Mouse (Mus musculus): ENCODE data around the gene Med22. TPM values are rescaled to one million over a fixed set of nuclear protein-coding genes. Genes with fewer than 3 reads are reported as not detected.
"Not testable (repeated sequence)": the region's sequence is repeated elsewhere in the genome, so short reads cannot be mapped to it uniquely, and the experiment has no call there.

Med22 gene
- total and polyA plus RNA-seq, 3 experiments: 10.8 to 75.9 (median 24.6) TPM

DNA sequence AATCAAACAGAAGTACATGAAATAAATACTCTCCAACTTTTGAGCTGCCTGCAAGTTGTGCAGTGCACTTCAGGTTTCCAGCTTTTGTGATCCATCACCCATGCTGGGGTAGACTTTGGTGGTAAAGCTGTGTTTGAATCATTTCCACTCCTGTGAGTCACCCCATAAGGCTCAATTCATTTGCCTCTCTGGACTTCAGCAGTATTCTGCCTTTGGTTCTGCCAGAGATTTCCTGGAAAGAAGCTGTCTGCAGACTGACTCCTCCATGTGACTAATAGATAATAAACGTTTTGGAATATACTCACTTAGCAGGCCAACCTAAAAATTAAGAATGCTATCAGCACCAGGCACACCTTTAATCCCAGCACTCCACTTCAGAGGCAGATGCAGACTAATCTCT is 9.7 kb downstream of the Med22 start:
- H3K27me3 ChIP-seq (ENCODE audit: insufficient read depth, low read length): no peaks in the 10 kb centered on the region
- H3K4me1 ChIP-seq (ENCODE audit: insufficient read depth, low read depth, low read length): peaks cover 43% of the 10 kb centered on the region
- DNase-seq (ENCODE audit: low spot score): no peak
- no peak for ATAC-seq (ENCODE audit: extremely low read depth, insufficient number of reproducible peaks, low FRiP score, poor library complexity, severe bottlenecking)
- H3K9me3 ChIP-seq (replicated peaks): no peaks in the 10 kb centered on the region
- no peak overlapping the region for H3K4me3 ChIP-seq (ENCODE audit: low read depth, low read length)
- TF ChIP-seq CTCF (IDR thresholded peaks at IDR 0.05; ENCODE audit: low read depth, low read length) (no peak), GATA2 (IDR thresholded peaks at IDR 0.05; ENCODE audit: borderline replicate concordance, low read depth, low read length) (no peak), TAL1 (conservative IDR thresholded peaks at IDR 0.05; ENCODE audit: low read depth, low read length) (no peak), GATA1 (IDR thresholded peaks at IDR 0.05; ENCODE audit: borderline replicate concordance, low read length) (no peak), POLR2AphosphoS5 (IDR thresholded peaks at IDR 0.05; ENCODE audit: insufficient replicate concordance, low read depth, low read length) (no peak)
- peaks cover 83% of the 10 kb centered on the region for H3K36me3 ChIP-seq (replicated peaks)

DNA sequence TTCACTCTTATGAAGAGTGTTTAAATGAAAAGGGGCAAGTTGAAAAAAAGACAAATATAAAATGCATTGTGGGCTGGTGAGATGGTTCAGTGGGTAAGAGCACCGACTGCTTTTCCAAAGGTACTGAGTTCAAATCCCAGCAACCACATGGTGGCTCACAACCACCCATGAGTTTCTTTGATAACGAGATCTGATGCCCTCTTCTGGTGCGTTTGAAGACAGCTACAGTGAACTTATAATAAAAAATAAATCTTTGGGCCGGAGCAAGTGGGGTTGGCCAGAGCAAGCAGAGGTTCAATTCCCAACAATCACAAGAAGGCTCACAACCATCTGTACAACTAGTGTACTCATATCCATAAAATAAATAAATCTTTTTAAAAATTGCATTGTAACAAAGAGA is 14.6 kb downstream of the Med22 start:
- ATAC-seq (ENCODE audit: extremely low read depth, insufficient number of reproducible peaks, low FRiP score, poor library complexity, severe bottlenecking) (no peak), DNase-seq (ENCODE audit: low spot score) (no peak)
- Histone ChIP-seq H3K9me3 (replicated peaks) (no peaks in the 10 kb centered on the region), H3K4me3 (ENCODE audit: low read depth, low read length) (no peak overlapping the region), H3K36me3 (replicated peaks) (peaks cover 93% of the 10 kb centered on the region), H3K27me3 (ENCODE audit: insufficient read depth, low read length) (no peaks in the 10 kb centered on the region), H3K4me1 (ENCODE audit: insufficient read depth, low read depth, low read length) (peaks cover 23% of the 10 kb centered on the region)
- TF ChIP-seq GATA1 (IDR thresholded peaks at IDR 0.05; ENCODE audit: borderline replicate concordance, low read length) (no peak), CTCF (IDR thresholded peaks at IDR 0.05; ENCODE audit: low read depth, low read length) (no peak), TAL1 (conservative IDR thresholded peaks at IDR 0.05; ENCODE audit: low read depth, low read length) (no peak), POLR2AphosphoS5 (IDR thresholded peaks at IDR 0.05; ENCODE audit: insufficient replicate concordance, low read depth, low read length) (no peak), GATA2 (IDR thresholded peaks at IDR 0.05; ENCODE audit: borderline replicate concordance, low read depth, low read length) (no peak)

DNA sequence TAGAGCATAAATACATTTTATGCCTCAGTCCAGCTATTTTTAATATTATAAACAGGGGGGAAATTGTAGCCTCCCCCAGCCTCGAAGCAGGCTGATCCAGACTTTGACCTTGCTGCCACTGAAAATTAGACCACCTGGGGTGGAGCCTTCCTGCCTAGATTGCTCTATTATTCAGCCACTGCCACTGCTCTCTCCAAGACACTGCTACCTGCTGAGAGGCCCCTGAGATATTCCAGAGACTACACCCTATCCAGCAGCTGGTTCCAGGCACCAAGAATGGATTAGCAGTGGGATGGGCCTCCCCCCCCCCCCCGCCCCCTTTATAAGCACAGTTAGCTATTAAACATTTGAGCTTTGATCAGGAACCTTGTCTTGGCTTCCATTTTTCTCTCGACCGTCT is 24.3 kb downstream of the Med22 start:
- not testable (repeated sequence) for H3K27me3 ChIP-seq (ENCODE audit: insufficient read depth, low read length); H3K4me1 ChIP-seq (ENCODE audit: insufficient read depth, low read depth, low read length); H3K9me3 ChIP-seq (replicated peaks); H3K4me3 ChIP-seq (ENCODE audit: low read depth, low read length); DNase-seq (ENCODE audit: low spot score); ATAC-seq (ENCODE audit: extremely low read depth, insufficient number of reproducible peaks, low FRiP score, poor library complexity, severe bottlenecking)
- H3K36me3 ChIP-seq (replicated peaks): peaks cover 32% of the 10 kb centered on the region

DNA sequence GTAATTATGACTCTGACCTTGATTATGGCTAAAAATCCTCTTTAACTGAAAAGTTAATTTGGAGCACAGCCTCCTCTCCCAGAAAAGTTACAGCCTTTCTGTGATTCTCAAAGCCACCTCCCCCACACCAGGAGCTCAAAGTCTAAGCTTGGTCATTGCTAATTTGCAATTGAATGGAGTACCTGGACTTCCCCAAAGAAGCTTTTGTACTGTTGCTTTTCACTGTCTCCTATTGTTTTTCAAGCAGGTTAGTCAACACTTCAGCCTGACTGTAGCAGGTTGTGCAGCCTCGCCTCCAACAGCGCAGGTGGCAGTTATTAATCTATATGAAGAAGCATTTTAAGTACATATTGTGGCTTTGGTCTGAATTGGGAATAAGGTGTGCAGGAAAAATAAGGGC is 24.9 kb downstream of the Med22 start:
- H3K4me3 ChIP-seq (ENCODE audit: low read depth, low read length); H3K27me3 ChIP-seq (ENCODE audit: insufficient read depth, low read length); H3K9me3 ChIP-seq (replicated peaks); ATAC-seq (ENCODE audit: extremely low read depth, insufficient number of reproducible peaks, low FRiP score, poor library complexity, severe bottlenecking); DNase-seq (ENCODE audit: low spot score); H3K4me1 ChIP-seq (ENCODE audit: insufficient read depth, low read depth, low read length): not testable (repeated sequence)
- peaks cover 26% of the 10 kb centered on the region for H3K36me3 ChIP-seq (replicated peaks)

DNA sequence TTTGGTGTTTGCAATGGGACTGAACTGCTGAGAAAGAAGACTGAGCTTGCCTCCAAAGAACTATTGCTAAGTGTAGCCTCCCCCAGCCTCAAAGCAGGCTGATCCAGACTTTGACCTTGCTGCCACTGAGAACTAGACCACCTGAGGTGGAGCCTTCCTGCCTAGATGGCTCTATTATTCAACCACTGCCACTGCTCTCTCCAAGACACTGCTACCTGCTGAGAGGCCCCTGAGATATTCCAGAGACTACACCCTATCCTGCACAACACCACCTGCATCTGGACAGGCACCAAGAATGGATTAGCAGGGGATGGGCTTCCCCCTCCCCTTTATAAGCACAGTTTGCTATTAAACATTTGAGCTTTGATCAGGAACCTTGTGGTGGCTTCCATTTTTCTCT is 31.9 kb downstream of the Med22 start:
- ATAC-seq (ENCODE audit: extremely low read depth, insufficient number of reproducible peaks, low FRiP score, poor library complexity, severe bottlenecking) (no peak), DNase-seq (ENCODE audit: low spot score) (no peak)
- H3K27me3 ChIP-seq (ENCODE audit: insufficient read depth, low read length): peaks cover 6% of the 10 kb centered on the region; the same call in 1 of the 2 replicates
- H3K4me1 ChIP-seq (ENCODE audit: insufficient read depth, low read depth, low read length): no peaks in the 10 kb centered on the region
- H3K9me3 ChIP-seq (replicated peaks): peaks cover 4% of the 10 kb centered on the region; the same call in 1 of the 2 replicates
- no peak overlapping the region for H3K4me3 ChIP-seq (ENCODE audit: low read depth, low read length)
- H3K36me3 ChIP-seq (replicated peaks): no peaks in the 10 kb centered on the region
- no peak for TF ChIP-seq GATA1 (IDR thresholded peaks at IDR 0.05; ENCODE audit: borderline replicate concordance, low read length)
- TF ChIP-seq GATA2 (IDR thresholded peaks at IDR 0.05; ENCODE audit: borderline replicate concordance, low read depth, low read length): no peak
- no peak for TF ChIP-seq POLR2AphosphoS5 (IDR thresholded peaks at IDR 0.05; ENCODE audit: insufficient replicate concordance, low read depth, low read length)
- TF ChIP-seq CTCF (IDR thresholded peaks at IDR 0.05; ENCODE audit: low read depth, low read length): no peak
- TF ChIP-seq TAL1 (conservative IDR thresholded peaks at IDR 0.05; ENCODE audit: low read depth, low read length): no peak

DNA sequence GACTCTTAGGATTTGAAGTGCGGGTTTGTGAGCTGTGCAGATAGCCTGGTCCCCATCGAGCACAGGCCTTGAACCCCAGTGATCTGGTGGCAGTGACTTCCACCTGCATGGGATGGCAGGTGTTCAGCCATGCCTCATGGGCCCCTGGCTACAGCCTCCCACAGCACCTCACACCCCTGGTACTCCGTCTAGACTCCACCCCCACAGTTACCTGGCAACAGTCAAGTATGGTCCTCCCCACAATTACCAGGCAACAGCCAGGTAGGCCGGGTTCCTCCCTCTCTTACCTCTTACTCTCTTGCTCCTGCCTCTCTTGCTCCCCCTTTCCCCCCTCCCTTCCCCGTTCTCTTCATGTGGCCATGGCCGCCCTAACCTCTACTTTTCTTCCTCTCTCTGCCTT is 39.8 kb downstream of the Med22 start:
- DNase-seq (ENCODE audit: low spot score) (no peak), ATAC-seq (ENCODE audit: extremely low read depth, insufficient number of reproducible peaks, low FRiP score, poor library complexity, severe bottlenecking) (no peak)
- Histone ChIP-seq H3K9me3 (replicated peaks) (no peaks in the 10 kb centered on the region), H3K27me3 (ENCODE audit: insufficient read depth, low read length) (peaks cover 29% of the 10 kb centered on the region), H3K4me3 (ENCODE audit: low read depth, low read length) (no peak overlapping the region), H3K4me1 (ENCODE audit: insufficient read depth, low read depth, low read length) (no peaks in the 10 kb centered on the region), H3K36me3 (replicated peaks) (no peaks in the 10 kb centered on the region)
- TF ChIP-seq POLR2AphosphoS5 (IDR thresholded peaks at IDR 0.05; ENCODE audit: insufficient replicate concordance, low read depth, low read length) (no peak), GATA1 (IDR thresholded peaks at IDR 0.05; ENCODE audit: borderline replicate concordance, low read length) (no peak), GATA2 (IDR thresholded peaks at IDR 0.05; ENCODE audit: borderline replicate concordance, low read depth, low read length) (no peak), TAL1 (conservative IDR thresholded peaks at IDR 0.05; ENCODE audit: low read depth, low read length) (no peak), CTCF (IDR thresholded peaks at IDR 0.05; ENCODE audit: low read depth, low read length) (no peak)

DNA sequence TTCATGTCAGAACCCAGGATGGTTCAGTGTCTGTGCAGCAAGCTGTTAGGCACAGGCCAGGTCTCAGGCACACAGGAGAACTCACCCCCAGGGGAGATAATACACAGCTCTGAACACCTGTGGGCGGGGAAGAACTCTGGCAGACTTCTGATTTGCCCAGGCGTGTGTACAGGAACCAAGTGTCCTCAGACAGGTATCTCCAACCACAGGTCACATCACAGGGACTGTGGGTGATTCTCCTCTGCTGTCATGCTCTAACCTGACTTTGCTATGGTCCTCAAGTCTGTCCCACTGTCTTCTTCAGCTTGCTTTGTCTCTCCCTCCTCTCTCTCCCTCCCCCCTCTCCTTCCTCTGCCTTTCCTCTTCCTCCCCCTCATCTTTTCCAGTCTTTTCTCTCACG is 45.6 kb downstream of the Med22 start, which contains the start of gene Abo:
Abo (minus strand) TSS at position 101 of the 400 bp plus-strand sequence.
- TF ChIP-seq GATA1 (IDR thresholded peaks at IDR 0.05; ENCODE audit: borderline replicate concordance, low read length) (no peak), CTCF (IDR thresholded peaks at IDR 0.05; ENCODE audit: low read depth, low read length) (no peak), TAL1 (conservative IDR thresholded peaks at IDR 0.05; ENCODE audit: low read depth, low read length) (no peak), POLR2AphosphoS5 (IDR thresholded peaks at IDR 0.05; ENCODE audit: insufficient replicate concordance, low read depth, low read length) (no peak), GATA2 (IDR thresholded peaks at IDR 0.05; ENCODE audit: borderline replicate concordance, low read depth, low read length) (no peak)
- ATAC-seq (ENCODE audit: extremely low read depth, insufficient number of reproducible peaks, low FRiP score, poor library complexity, severe bottlenecking): no peak
- no peaks in the 10 kb centered on the region for H3K9me3 ChIP-seq (replicated peaks)

More for the DNA sequence above, 45.6 kb downstream of the Med22 start, which contains the start of gene Abo:
- Histone ChIP-seq H3K4me3 (ENCODE audit: low read depth, low read length) (no peak within 1 kb of the TSS; the same call in 1 of the 2 replicates), H3K4me1 (ENCODE audit: insufficient read depth, low read depth, low read length) (no peaks in the 10 kb centered on the region), H3K36me3 (replicated peaks) (no peaks in the 10 kb centered on the region), H3K27me3 (ENCODE audit: insufficient read depth, low read length) (peaks cover 21% of the 10 kb centered on the region)
- no peak for DNase-seq (ENCODE audit: low spot score)
